Mouse (Mus musculus): Measurements from ENCODE around the gene Cd8a. TPM values are rescaled to one million over a fixed set of nuclear protein-coding genes. Genes with fewer than 3 reads are reported as not detected.

Gene Cd8a
- polyA plus RNA-seq, 1 experiment from 2014 or later: not detected

DNA sequence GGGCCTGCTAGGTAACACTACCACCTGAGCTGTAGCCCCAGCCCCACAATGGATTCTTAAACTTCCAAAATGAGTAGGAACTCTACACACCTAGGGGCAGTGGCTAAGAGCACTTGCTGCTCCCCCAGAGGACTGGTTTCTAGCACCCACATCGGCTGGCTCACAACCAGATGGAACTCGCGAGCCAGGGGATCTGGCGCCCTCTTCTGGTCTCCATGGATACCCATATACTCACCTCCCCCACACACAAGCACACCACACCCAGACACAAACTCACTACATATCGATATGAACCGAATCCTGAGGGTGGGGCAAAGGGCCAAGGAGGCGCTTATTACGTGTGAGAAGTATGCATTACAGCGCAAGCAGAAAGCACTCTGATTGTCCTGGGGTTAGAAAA, 25.2 kb upstream of the Cd8a start:
- WGBS: 92% methylated on average over 9 of the region's 9 CpGs
- no peak overlapping the region for H3K4me2 ChIP-seq (replicated peaks)
- ATAC-seq (ENCODE audit: low FRiP score, low read depth): no peak

DNA sequence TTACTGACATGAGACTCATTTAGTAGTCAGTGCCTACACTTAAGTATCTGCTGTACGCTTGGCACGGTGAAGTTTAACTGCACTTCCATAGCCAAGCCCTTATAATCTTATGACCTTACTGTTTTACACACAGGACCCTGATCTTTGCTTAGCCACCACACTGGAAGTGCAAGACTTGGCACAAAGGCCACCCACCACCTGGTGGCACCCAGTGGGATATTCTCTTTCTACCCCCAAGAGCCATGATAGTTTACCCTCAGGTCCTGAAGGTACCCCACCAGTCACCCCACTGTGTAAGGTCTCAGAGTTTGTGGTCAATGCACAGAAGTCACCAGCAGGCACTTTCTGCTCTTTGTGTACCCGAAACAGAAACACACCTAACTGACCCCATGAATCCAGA, 22.0 kb upstream of the Cd8a start:
- Histone ChIP-seq H3K9ac (no peak overlapping the region), H3K36me3 (no peaks in the 10 kb centered on the region), H3K9me3 (peaks cover 6% of the 10 kb centered on the region; the same call in 1 of the 2 replicates), H3K4me3 (no peak overlapping the region), H3K4me1 (no peaks in the 10 kb centered on the region), H3K27ac (no peak overlapping the region), H3K4me2 (replicated peaks) (no peak overlapping the region), H3K27me3 (replicated peaks) (no peaks in the 10 kb centered on the region)
- no peak for ATAC-seq (ENCODE audit: low FRiP score, low read depth)
- WGBS: 90% methylated on average over 3 of the region's 3 CpGs

More for the DNA sequence above, 25.2 kb upstream of the Cd8a start:
- Histone ChIP-seq H3K4me3 (no peak overlapping the region), H3K4me1 (no peaks in the 10 kb centered on the region), H3K36me3 (no peaks in the 10 kb centered on the region), H3K9me3 (peaks cover 6% of the 10 kb centered on the region; the same call in 1 of the 2 replicates), H3K27me3 (replicated peaks) (no peaks in the 10 kb centered on the region), H3K9ac (no peak overlapping the region), H3K27ac (no peak overlapping the region)

DNA sequence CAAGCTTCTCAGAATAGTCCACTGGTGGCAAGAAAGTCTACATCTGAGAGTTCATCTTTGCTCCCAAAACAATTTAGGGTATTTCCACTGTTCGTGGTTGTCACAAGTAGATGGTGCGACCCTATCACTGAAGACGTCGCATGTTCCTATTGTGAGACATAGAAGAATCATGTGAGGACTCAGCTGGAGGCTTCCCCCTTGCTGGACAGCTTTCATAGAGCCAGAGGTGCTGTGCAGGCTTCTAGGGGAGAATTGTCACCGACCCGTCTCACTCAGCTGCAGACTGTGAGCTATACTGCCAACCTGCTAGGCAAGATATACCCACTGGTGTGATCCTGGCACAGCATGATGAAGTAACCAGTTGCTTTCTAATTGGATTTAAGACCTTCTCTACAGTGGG, 21.0 kb upstream of the Cd8a start:
- no peaks in the 10 kb centered on the region for H3K36me3 ChIP-seq
- no peaks in the 10 kb centered on the region for H3K4me1 ChIP-seq
- WGBS: 91% methylated on average over 6 of the region's 6 CpGs
- H3K9ac ChIP-seq: no peak overlapping the region
- no peak for ATAC-seq (ENCODE audit: low FRiP score, low read depth)
- H3K27ac ChIP-seq: no peak overlapping the region
- no peak overlapping the region for H3K4me3 ChIP-seq
- H3K9me3 ChIP-seq: peaks cover 6% of the 10 kb centered on the region; the same call in 1 of the 2 replicates
- no peaks in the 10 kb centered on the region for H3K27me3 ChIP-seq (replicated peaks)
- no peak overlapping the region for H3K4me2 ChIP-seq (replicated peaks)

DNA sequence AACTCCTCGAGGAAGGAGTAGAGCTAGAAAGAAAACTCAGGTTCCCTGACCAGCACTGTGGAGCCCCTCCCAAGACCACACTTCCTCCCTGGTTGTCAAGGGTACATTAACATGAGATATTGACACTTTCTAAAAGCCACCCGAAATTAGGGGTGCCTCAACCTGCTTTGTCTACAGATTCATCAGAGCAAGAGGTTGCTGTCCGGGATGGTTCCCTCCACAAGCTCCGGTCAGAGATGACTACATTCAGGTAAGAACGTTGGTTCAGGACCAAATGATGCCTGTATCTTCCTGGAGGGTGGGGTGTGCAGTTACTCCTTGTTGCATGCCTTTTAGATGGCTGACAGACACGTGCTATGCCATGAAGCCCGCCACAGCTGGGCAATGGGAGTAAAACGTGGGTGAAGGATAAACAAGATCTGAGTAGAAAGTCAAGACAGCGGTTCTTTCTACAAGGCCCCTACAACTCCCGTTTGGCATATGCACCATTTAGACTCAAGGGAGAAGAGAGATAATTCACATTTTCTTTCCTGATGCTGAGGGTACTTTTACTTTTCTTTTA, 20.3 kb upstream of the Cd8a start:
- no peak for ATAC-seq (ENCODE audit: low FRiP score, low read depth)
- H3K36me3 ChIP-seq: no peaks in the 10 kb centered on the region
- WGBS: 85% methylated on average over 10 of the region's 10 CpGs
- H3K9me3 ChIP-seq: peaks cover 3% of the 10 kb centered on the region; the same call in 1 of the 2 replicates
- H3K27ac ChIP-seq: no peak overlapping the region
- no peaks in the 10 kb centered on the region for H3K27me3 ChIP-seq (replicated peaks)
- H3K4me1 ChIP-seq: no peaks in the 10 kb centered on the region
- H3K4me2 ChIP-seq (replicated peaks): no peak overlapping the region
- H3K4me3 ChIP-seq: no peak overlapping the region
- H3K9ac ChIP-seq: no peak overlapping the region

DNA sequence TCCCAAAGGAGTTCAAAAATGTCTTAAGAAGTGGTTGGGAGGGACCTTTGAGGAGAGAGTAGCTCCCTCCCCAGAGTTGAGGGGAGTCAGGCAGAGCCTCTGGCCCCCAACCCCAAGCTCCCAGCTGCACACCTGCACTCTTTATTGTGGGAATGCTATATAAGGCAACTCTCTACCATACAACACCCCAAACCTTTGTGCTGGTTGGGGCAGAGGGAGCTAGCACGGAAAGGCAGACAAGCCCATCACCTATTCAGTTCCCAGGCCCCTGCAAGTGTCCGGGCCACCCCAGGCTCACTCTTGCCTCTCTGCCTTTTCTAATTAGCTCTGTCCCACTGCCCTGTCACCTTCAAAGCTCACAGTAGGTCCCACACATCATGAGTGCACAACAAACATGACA, 19.5 kb upstream of the Cd8a start:
- no peaks in the 10 kb centered on the region for H3K27me3 ChIP-seq (replicated peaks)
- no peak overlapping the region for H3K4me2 ChIP-seq (replicated peaks)
- ATAC-seq (ENCODE audit: low FRiP score, low read depth): no peak
- no peak overlapping the region for H3K27ac ChIP-seq
- no peaks in the 10 kb centered on the region for H3K36me3 ChIP-seq
- no peak overlapping the region for H3K9ac ChIP-seq
- H3K9me3 ChIP-seq: no peaks in the 10 kb centered on the region
- H3K4me1 ChIP-seq: no peaks in the 10 kb centered on the region
- no peak overlapping the region for H3K4me3 ChIP-seq
- WGBS: 77% methylated on average over 2 of the region's 2 CpGs

DNA sequence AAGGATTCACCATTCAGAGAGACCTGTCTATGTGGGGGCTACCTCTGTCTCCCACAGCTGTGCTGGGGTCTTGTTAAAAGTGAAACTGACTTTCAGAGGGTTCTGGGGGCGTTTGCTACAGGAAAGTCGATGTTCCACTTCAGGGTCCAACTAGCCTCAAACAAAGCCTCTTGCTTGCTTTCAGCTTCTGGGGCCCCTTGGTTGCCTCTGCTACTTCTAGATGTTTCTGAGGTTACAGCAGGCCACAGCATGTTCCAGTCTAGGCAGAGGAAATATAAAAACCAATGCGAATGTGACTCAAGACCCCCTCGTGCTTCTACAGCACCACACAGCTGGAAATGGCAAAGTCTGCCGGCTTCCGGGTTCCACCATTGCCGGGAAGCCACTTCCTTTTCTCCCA, 15.7 kb upstream of the Cd8a start:
- no peaks in the 10 kb centered on the region for H3K9me3 ChIP-seq
- no peak overlapping the region for H3K4me3 ChIP-seq
- no peaks in the 10 kb centered on the region for H3K27me3 ChIP-seq (replicated peaks)
- no peak overlapping the region for H3K27ac ChIP-seq
- H3K9ac ChIP-seq: no peak overlapping the region
- H3K4me2 ChIP-seq (replicated peaks): no peak overlapping the region
- WGBS: 91% methylated on average over 7 of the region's 7 CpGs
- H3K36me3 ChIP-seq: no peaks in the 10 kb centered on the region
- ATAC-seq (ENCODE audit: low FRiP score, low read depth): no peak
- no peaks in the 10 kb centered on the region for H3K4me1 ChIP-seq

DNA sequence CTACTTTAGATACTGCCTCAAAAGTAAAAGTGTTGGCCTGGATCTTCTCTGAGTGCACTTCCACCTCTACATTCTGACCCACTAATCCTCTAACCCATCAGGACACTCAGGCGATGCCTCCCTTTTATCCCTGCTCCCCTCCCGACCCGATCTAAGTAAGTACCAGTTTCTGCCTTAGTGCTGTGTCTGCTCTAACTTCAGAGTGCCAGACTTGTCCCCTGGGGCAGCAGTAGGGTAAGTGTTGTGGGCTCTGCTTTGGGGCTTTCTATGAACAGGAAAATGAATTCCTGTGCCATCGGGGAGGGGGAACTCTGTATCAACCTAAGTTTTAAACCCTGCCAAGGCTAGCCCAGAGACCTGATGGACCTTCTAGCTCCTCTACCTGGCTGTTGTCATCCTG, 13.0 kb upstream of the Cd8a start:
- no peaks in the 10 kb centered on the region for H3K27me3 ChIP-seq (replicated peaks)
- H3K4me1 ChIP-seq: no peaks in the 10 kb centered on the region
- 88% methylated on average over 4 of the region's 4 CpGs for WGBS
- no peak overlapping the region for H3K4me2 ChIP-seq (replicated peaks)
- no peaks in the 10 kb centered on the region for H3K36me3 ChIP-seq
- no peak overlapping the region for H3K27ac ChIP-seq
- no peak for ATAC-seq (ENCODE audit: low FRiP score, low read depth)
- no peaks in the 10 kb centered on the region for H3K9me3 ChIP-seq
- no peak overlapping the region for H3K9ac ChIP-seq
- H3K4me3 ChIP-seq: no peak overlapping the region

DNA sequence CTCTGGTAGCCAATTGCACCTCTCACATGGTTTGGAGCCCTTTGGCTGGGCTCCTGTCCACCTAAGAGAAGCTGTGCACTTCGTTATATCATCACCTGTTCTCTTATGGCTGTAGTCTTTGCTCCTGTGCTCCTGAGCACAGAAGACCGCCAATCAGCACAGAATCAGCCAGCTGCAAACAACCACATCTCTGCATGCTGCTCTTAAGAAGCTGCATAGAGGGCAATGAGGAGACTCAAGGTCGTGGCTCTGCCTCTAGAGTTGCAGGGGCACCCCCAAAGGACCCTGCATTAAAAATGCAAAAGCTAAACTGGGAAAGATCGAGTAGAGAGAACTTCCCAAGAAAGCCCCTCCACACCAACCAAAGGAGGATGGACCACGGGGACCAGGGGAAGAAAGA, 12.5 kb upstream of the Cd8a start:
- no peak for ATAC-seq (ENCODE audit: low FRiP score, low read depth)
- H3K4me1 ChIP-seq: no peaks in the 10 kb centered on the region
- no peak overlapping the region for H3K27ac ChIP-seq
- no peak overlapping the region for H3K4me3 ChIP-seq
- H3K9ac ChIP-seq: no peak overlapping the region
- WGBS: 64% methylated on average over 5 of the region's 5 CpGs
- H3K27me3 ChIP-seq (replicated peaks): no peaks in the 10 kb centered on the region
- no peaks in the 10 kb centered on the region for H3K36me3 ChIP-seq
- H3K4me2 ChIP-seq (replicated peaks): no peak overlapping the region
- H3K9me3 ChIP-seq: no peaks in the 10 kb centered on the region

DNA sequence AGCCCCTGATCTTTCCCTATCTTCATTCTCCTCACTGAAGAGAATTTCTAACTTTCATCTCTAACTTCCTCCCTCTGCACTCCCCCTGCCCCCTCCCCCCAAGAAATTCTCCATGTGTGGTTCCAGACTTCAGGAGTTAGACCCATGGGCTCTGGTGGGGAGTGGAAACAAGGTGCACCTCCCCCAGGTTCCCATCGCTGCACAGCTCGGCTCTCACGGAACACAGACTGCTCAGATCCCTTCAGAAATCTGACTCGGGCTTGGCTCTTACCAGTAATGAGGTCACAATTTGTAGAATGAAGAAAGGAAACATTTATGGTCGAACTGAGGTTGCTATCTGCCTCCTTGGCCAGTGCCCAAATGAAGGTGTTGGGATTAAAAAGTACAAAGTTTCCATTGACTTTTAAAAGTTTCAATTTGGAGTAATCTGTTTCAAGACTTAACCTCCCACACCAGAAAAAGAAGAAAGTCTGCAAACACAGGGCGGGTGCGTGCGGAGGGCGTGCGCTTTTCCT, 12.0 kb upstream of the Cd8a start:
- WGBS: 91% methylated on average over 10 of the region's 10 CpGs
- H3K27ac ChIP-seq: no peak overlapping the region
- H3K4me2 ChIP-seq (replicated peaks): no peak overlapping the region
- H3K9me3 ChIP-seq: no peaks in the 10 kb centered on the region
- no peak for ATAC-seq (ENCODE audit: low FRiP score, low read depth)
- H3K4me1 ChIP-seq: no peaks in the 10 kb centered on the region
- no peak overlapping the region for H3K9ac ChIP-seq
- no peaks in the 10 kb centered on the region for H3K36me3 ChIP-seq
- H3K4me3 ChIP-seq: no peak overlapping the region
- H3K27me3 ChIP-seq (replicated peaks): no peaks in the 10 kb centered on the region

DNA sequence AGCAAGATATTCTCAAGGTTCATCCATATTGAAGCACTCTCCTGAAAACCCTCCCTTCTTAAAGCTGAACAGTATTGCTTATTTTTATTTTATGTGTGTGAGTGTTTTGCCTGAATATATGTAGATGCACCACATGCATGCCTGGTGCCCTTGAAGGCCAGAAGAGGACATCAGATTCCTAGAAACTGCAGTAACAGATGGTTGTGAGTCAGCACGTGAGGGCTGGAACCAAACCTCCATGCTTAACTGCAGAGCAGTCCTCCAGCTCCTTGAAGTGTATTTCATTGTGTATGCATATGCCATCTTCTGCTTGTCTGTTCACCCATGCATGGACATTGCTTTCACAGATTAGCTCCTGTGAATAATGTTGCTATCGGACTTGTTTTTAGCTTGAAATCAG, 9.2 kb upstream of the Cd8a start:
- ATAC-seq (ENCODE audit: low FRiP score, low read depth): no peak

DNA sequence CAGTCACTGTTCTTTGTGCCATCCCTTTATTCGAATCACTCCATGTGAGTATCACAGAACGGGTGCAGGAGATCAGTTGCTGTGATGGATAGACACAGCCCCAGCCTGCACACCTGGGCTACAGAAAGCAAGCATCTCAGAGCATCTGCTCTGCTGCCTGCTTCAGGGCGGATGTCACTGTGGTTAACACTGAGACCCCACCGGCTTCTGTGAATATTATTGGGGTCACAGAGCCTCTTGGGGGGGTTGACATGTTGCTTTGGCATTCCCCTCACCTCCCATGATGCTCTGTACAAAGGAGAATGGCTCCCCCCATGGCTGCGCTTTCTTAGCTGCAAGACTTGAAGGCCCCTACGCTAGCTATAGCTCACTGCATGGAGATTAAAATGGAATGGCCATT, 3.8 kb upstream of the Cd8a start:
- no peak for ATAC-seq (ENCODE audit: low FRiP score, low read depth)
- H3K4me3 ChIP-seq: no peak overlapping the region
- H3K27me3 ChIP-seq (replicated peaks): no peaks in the 10 kb centered on the region
- no peaks in the 10 kb centered on the region for H3K9me3 ChIP-seq
- no peaks in the 10 kb centered on the region for H3K36me3 ChIP-seq
- H3K9ac ChIP-seq: no peak overlapping the region
- H3K4me2 ChIP-seq (replicated peaks): no peak overlapping the region
- H3K4me1 ChIP-seq: no peaks in the 10 kb centered on the region
- no peak overlapping the region for H3K27ac ChIP-seq
- 93% methylated on average over 6 of the region's 6 CpGs for WGBS

More for the DNA sequence above, 9.2 kb upstream of the Cd8a start:
- 79% methylated on average over 2 of the region's 2 CpGs for WGBS
- Histone ChIP-seq H3K9ac (no peak overlapping the region), H3K4me1 (no peaks in the 10 kb centered on the region), H3K4me3 (no peak overlapping the region), H3K36me3 (no peaks in the 10 kb centered on the region), H3K9me3 (no peaks in the 10 kb centered on the region), H3K27ac (no peak overlapping the region), H3K4me2 (replicated peaks) (no peak overlapping the region), H3K27me3 (replicated peaks) (no peaks in the 10 kb centered on the region)

DNA sequence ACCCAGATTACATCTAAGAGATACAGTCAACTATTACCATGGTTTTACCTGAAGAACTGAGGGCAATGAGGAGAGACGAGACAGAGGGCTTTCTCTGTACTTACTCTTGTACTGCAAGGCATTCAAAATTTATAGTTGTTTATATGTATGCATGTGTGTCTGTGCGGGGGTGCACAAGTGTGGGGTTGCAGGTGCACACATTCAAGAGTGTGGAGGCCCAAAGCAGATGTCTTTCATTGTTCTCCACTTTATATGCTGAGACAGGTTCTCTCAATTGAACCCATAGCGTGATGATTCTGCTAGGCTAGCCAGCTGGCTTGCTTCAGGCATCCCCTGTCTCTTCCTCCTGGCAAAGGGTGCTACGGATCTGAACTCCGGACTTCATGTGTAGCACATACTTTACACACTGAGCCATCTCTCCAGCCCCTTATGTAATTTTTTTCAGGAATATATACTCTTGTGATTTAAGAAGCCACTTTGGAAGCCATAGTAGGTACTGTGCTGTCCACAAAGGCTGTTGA, 2.1 kb upstream of the Cd8a start:
- Histone ChIP-seq H3K4me3 (no peak overlapping the region), H3K9me3 (no peaks in the 10 kb centered on the region), H3K4me2 (replicated peaks) (no peak overlapping the region), H3K4me1 (no peaks in the 10 kb centered on the region), H3K36me3 (no peaks in the 10 kb centered on the region), H3K27ac (no peak overlapping the region), H3K9ac (no peak overlapping the region), H3K27me3 (replicated peaks) (no peaks in the 10 kb centered on the region)
- ATAC-seq (ENCODE audit: low FRiP score, low read depth): no peak
- 87% methylated on average over 5 of the region's 5 CpGs for WGBS

DNA sequence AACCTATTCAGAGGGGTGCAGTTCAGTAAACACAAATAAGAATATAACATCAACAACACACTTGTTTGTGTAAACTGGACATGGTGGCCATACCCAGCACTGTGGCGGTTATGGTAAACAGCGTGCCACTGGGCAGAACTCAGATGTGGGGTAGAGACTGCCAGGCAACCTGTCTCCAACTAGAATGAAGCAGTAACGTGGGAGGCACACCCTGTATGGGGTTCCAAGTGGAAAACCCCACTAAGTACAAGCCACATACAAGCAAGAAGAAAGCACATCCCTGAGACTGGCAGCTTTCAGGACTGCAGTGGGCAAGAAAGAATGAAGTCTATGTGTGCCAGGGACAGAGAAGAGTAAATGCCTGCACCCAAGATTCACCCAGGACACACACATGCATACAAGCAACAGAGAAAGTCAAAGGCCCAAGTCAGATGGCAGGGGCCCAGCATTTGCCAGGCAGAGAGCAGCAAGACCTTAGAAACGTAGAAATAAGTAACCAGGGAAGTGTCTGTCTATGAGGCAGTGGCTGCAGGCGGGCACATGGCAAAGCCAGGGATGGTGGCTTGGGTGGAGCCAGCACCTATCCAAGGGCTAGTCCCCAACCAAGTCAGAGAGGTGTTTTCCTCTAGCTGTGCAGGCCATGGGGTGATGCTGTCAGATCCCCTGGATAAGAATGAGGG, 1.0 kb upstream of the Cd8a start:
- H3K4me1 ChIP-seq: no peaks in the 10 kb centered on the region
- no peak overlapping the region for H3K27ac ChIP-seq
- no peaks in the 10 kb centered on the region for H3K36me3 ChIP-seq
- no peak overlapping the region for H3K4me3 ChIP-seq
- H3K27me3 ChIP-seq (replicated peaks): no peaks in the 10 kb centered on the region
- no peak for ATAC-seq (ENCODE audit: low FRiP score, low read depth)
- no peak overlapping the region for H3K9ac ChIP-seq
- WGBS: 91% methylated on average over 5 of the region's 5 CpGs
- H3K4me2 ChIP-seq (replicated peaks): no peak overlapping the region
- no peaks in the 10 kb centered on the region for H3K9me3 ChIP-seq
